Mouse (Mus musculus): ENCODE results near the gene Ift88.

DNA sequence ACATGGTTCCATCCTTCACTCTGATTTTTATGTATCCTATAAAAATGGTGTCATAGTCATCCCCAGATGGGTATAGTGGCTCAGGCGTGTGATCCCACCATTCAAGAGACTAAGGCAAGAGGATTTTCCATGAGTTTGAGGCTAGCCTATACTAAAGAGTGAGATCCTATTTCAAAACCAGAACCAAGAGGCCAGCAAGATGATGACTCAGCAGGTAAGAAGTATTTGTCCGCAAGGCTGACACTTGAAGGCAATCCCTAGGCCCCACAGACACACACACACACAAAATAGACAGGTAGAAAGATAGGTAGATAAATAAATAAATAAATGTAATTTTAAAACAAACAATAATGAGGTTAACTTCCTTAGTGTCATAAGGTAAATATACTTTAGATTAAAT lies 58.4 kb downstream of the Ift88 start:
- TF ChIP-seq CTCF (IDR thresholded peaks at IDR 0.05; ENCODE audit: low read depth, low read length) (no peak), POLR2AphosphoS5 (IDR thresholded peaks at IDR 0.05; ENCODE audit: insufficient replicate concordance, low read depth, low read length) (no peak), GATA1 (IDR thresholded peaks at IDR 0.05; ENCODE audit: borderline replicate concordance, low read length) (no peak)

Data from G1E (cell line).